Mouse (Mus musculus) heart, adult 2 months (tissue): ENCODE results near the gene Dhfr.

Source experiments
- CTCF ChIP-seq: fragments of 200-600 bp; IDR thresholded peaks from 2 replicates; pipeline ENCODE4 v1.8.1; 2022; ENCODE audit warnings: antibody characterized with exemption, mild to moderate bottlenecking, moderate library complexity
- EP300 ChIP-seq: fragments of 200-500 bp; IDR thresholded peaks from 2 replicates; pipeline ENCODE4 v1.6.1; 2011; ENCODE audit warnings: low read depth, low read length, control low read depth; ENCODE audit not compliant: insufficient read depth
- POLR2A ChIP-seq: fragments of 200-500 bp; IDR thresholded peaks from 2 replicates; pipeline ENCODE4 v1.6.1; 2011; ENCODE audit warnings: mild to moderate bottlenecking, low read depth, low read length, control low read depth; ENCODE audit not compliant: insufficient read depth

DNA sequence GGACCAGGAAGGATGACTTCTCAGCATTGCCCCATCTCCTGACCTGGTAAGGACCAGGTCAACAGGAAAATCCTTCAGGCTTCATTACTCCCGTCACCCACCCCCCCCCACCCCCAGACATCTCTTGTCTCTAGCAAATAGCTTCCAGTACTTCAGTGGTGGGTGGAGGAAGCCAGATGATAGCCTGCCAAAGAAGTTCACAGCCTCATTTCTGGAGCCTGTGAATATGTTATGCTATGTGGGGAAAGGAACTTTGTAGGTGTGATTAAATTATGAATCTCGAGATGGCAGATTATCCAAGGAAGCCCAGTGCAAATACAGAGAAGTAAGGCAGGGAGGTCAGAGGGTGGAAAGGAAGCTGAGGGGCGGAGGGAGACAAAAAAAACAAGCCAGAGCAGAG, 69.2 kb downstream of the Dhfr start:
- TF ChIP-seq CTCF (no peak), EP300 (no peak), POLR2A (no peak)
